Mouse (Mus musculus): ENCODE measurements around the gene Ptpn23. TPM values are rescaled to one million over a fixed set of nuclear protein-coding genes. Genes with fewer than 3 reads are reported as not detected.

Ptpn23 gene
- 18.3 and 20.2 TPM in 2 replicates for polyA plus RNA-seq (2016; fragmentation: Nextera tagmentation; extraction: Ambion mirVana)

- Histone ChIP-seq H3K4me3 (replicated peaks) (peak within 1 kb of the TSS; percentile 86), H3K4me2 (peak within 1 kb of the TSS; percentile 93), H3K27me3 (no peaks in the 10 kb centered on the region), H3K9me3 (no peaks in the 10 kb centered on the region), H3K4me1 (replicated peaks) (peaks cover 13% of the 10 kb centered on the region), H3K36me3 (peaks cover 22% of the 10 kb centered on the region; the same call in 1 of the 2 replicates), H3K27ac (peak within 1 kb of the TSS; percentile 82), H3K9ac (replicated peaks) (peak within 1 kb of the TSS; percentile 88)
- WGBS = under 1% methylated on average over 39 of the region's 39 CpGs
- peak; percentile 92 for ATAC-seq (ENCODE audit: insufficient number of reproducible peaks, insufficient read depth, low FRiP score, low TSS enrichment, low read depth)
These were observed at the start of gene Ptpn23 for GRCm38 (mm10) chr9:110408099-110408773. Gene Ptpn23, minus strand, starts transcription at chr9:110408213.

GRCm38 (mm10) chr9:110452523-110452922 is 44.5 kb upstream of the Ptpn23 start:
- WGBS = 84% methylated on average over 3 of the region's 3 CpGs

GRCm38 (mm10) chr9:110448857-110449617 is 41.0 kb upstream of the Ptpn23 start:
- ATAC-seq (ENCODE audit: insufficient number of reproducible peaks, insufficient read depth, low FRiP score, low TSS enrichment, low read depth) = peak; percentile 89
- H3K4me1 ChIP-seq (replicated peaks) = peaks cover 4% of the 10 kb centered on the region
- H3K36me3 ChIP-seq = peaks cover 30% of the 10 kb centered on the region
- H3K27me3 ChIP-seq = no peaks in the 10 kb centered on the region
- no peak overlapping the region for H3K4me3 ChIP-seq (replicated peaks)
- 31% methylated on average over 11 of the region's 11 CpGs for WGBS
- H3K9ac ChIP-seq (replicated peaks) = no peak overlapping the region
- no peaks in the 10 kb centered on the region for H3K9me3 ChIP-seq
- H3K27ac ChIP-seq = no peak overlapping the region
- H3K4me2 ChIP-seq = no peak overlapping the region

More at GRCm38 (mm10) chr9:110452523-110452922, 44.5 kb upstream of the Ptpn23 start:
- Histone ChIP-seq H3K36me3 (peaks cover 33% of the 10 kb centered on the region), H3K27me3 (no peaks in the 10 kb centered on the region), H3K27ac (no peak overlapping the region), H3K9me3 (no peaks in the 10 kb centered on the region), H3K4me2 (no peak overlapping the region), H3K4me3 (replicated peaks) (no peak overlapping the region), H3K4me1 (replicated peaks) (peaks cover 4% of the 10 kb centered on the region), H3K9ac (replicated peaks) (no peak overlapping the region)
- no peak for ATAC-seq (ENCODE audit: insufficient number of reproducible peaks, insufficient read depth, low FRiP score, low TSS enrichment, low read depth)

- WGBS = 87% methylated on average over 15 of the region's 15 CpGs
- no peak overlapping the region for H3K27ac ChIP-seq
- H3K4me1 ChIP-seq (replicated peaks) = peaks cover 4% of the 10 kb centered on the region
- no peak overlapping the region for H3K9ac ChIP-seq (replicated peaks)
- H3K4me2 ChIP-seq = no peak overlapping the region
- H3K36me3 ChIP-seq = peaks cover 27% of the 10 kb centered on the region
- no peaks in the 10 kb centered on the region for H3K9me3 ChIP-seq
- ATAC-seq (ENCODE audit: insufficient number of reproducible peaks, insufficient read depth, low FRiP score, low TSS enrichment, low read depth) = no peak
- H3K4me3 ChIP-seq (replicated peaks) = no peak overlapping the region
- no peaks in the 10 kb centered on the region for H3K27me3 ChIP-seq
These were observed 40.3 kb upstream of the Ptpn23 start for GRCm38 (mm10) chr9:110448356-110448755.

- Histone ChIP-seq H3K9ac (replicated peaks) (no peak overlapping the region), H3K4me3 (replicated peaks) (no peak overlapping the region), H3K36me3 (peaks cover 42% of the 10 kb centered on the region), H3K9me3 (no peaks in the 10 kb centered on the region), H3K27me3 (no peaks in the 10 kb centered on the region), H3K4me1 (replicated peaks) (no peaks in the 10 kb centered on the region), H3K4me2 (no peak overlapping the region), H3K27ac (no peak overlapping the region)
- 88% methylated on average over 6 of the region's 6 CpGs for WGBS
- no peak for ATAC-seq (ENCODE audit: insufficient number of reproducible peaks, insufficient read depth, low FRiP score, low TSS enrichment, low read depth)
These were observed 32.5 kb upstream of the Ptpn23 start for GRCm38 (mm10) chr9:110440559-110440958.

GRCm38 (mm10) chr9:110440049-110440448 is 32.0 kb upstream of the Ptpn23 start:
- H3K4me2 ChIP-seq = no peak overlapping the region
- H3K9ac ChIP-seq (replicated peaks) = no peak overlapping the region
- WGBS = 68% methylated on average over 5 of the region's 5 CpGs
- H3K4me1 ChIP-seq (replicated peaks) = no peaks in the 10 kb centered on the region
- H3K9me3 ChIP-seq = no peaks in the 10 kb centered on the region
- no peak overlapping the region for H3K4me3 ChIP-seq (replicated peaks)
- peaks cover 47% of the 10 kb centered on the region for H3K36me3 ChIP-seq
- ATAC-seq (ENCODE audit: insufficient number of reproducible peaks, insufficient read depth, low FRiP score, low TSS enrichment, low read depth) = no peak
- H3K27ac ChIP-seq = no peak overlapping the region
- no peaks in the 10 kb centered on the region for H3K27me3 ChIP-seq

GRCm38 (mm10) chr9:110436041-110436440 is 28.0 kb upstream of the Ptpn23 start:
- WGBS = 93% methylated on average over 11 of the region's 11 CpGs
- no peaks in the 10 kb centered on the region for H3K9me3 ChIP-seq
- peaks cover 58% of the 10 kb centered on the region for H3K36me3 ChIP-seq
- H3K4me3 ChIP-seq (replicated peaks) = no peak overlapping the region
- no peak overlapping the region for H3K27ac ChIP-seq
- ATAC-seq (ENCODE audit: insufficient number of reproducible peaks, insufficient read depth, low FRiP score, low TSS enrichment, low read depth) = no peak
- H3K9ac ChIP-seq (replicated peaks) = no peak overlapping the region
- H3K4me2 ChIP-seq = no peak overlapping the region
- no peaks in the 10 kb centered on the region for H3K4me1 ChIP-seq (replicated peaks)
- H3K27me3 ChIP-seq = no peaks in the 10 kb centered on the region

GRCm38 (mm10) chr9:110433045-110433444 is 25.0 kb upstream of the Ptpn23 start:
- WGBS = 90% methylated on average over 2 of the region's 2 CpGs
- H3K9me3 ChIP-seq = no peaks in the 10 kb centered on the region
- H3K4me1 ChIP-seq (replicated peaks) = no peaks in the 10 kb centered on the region
- H3K4me2 ChIP-seq = no peak overlapping the region
- H3K27ac ChIP-seq = no peak overlapping the region
- H3K36me3 ChIP-seq = peaks cover 77% of the 10 kb centered on the region
- H3K4me3 ChIP-seq (replicated peaks) = no peak overlapping the region
- ATAC-seq (ENCODE audit: insufficient number of reproducible peaks, insufficient read depth, low FRiP score, low TSS enrichment, low read depth) = no peak
- H3K27me3 ChIP-seq = no peaks in the 10 kb centered on the region
- no peak overlapping the region for H3K9ac ChIP-seq (replicated peaks)

- Histone ChIP-seq H3K27me3 (no peaks in the 10 kb centered on the region), H3K4me2 (no peak overlapping the region), H3K36me3 (peaks cover 73% of the 10 kb centered on the region), H3K4me3 (replicated peaks) (no peak overlapping the region), H3K27ac (no peak overlapping the region), H3K9me3 (no peaks in the 10 kb centered on the region), H3K4me1 (replicated peaks) (no peaks in the 10 kb centered on the region), H3K9ac (replicated peaks) (no peak overlapping the region)
- no peak for ATAC-seq (ENCODE audit: insufficient number of reproducible peaks, insufficient read depth, low FRiP score, low TSS enrichment, low read depth)
- 91% methylated on average over 8 of the region's 8 CpGs for WGBS
These were observed 23.2 kb upstream of the Ptpn23 start for GRCm38 (mm10) chr9:110431241-110431640.

- H3K27me3 ChIP-seq = no peaks in the 10 kb centered on the region
- no peak within 1 kb of the TSS for H3K9ac ChIP-seq (replicated peaks)
- no peak for ATAC-seq (ENCODE audit: insufficient number of reproducible peaks, insufficient read depth, low FRiP score, low TSS enrichment, low read depth)
- H3K9me3 ChIP-seq = no peaks in the 10 kb centered on the region
- no peak within 1 kb of the TSS for H3K4me3 ChIP-seq (replicated peaks)
- no peaks in the 10 kb centered on the region for H3K4me1 ChIP-seq (replicated peaks)
- WGBS = 84% methylated on average over 12 of the region's 12 CpGs
- no peak within 1 kb of the TSS for H3K4me2 ChIP-seq
- H3K36me3 ChIP-seq = no peaks in the 10 kb centered on the region
- H3K27ac ChIP-seq = no peak within 1 kb of the TSS
These were observed 11.6 kb upstream of the Ptpn23 start, which contains the start of gene Ngp for GRCm38 (mm10) chr9:110419511-110420112. Gene Ngp, plus strand, starts transcription at chr9:110419747.

GRCm38 (mm10) chr9:110413785-110414184 is 5.8 kb upstream of the Ptpn23 start:
- Histone ChIP-seq H3K4me3 (replicated peaks) (no peak overlapping the region), H3K9me3 (no peaks in the 10 kb centered on the region), H3K4me1 (replicated peaks) (peaks cover 3% of the 10 kb centered on the region), H3K27ac (no peak overlapping the region), H3K4me2 (no peak overlapping the region), H3K36me3 (no peaks in the 10 kb centered on the region), H3K9ac (replicated peaks) (no peak overlapping the region), H3K27me3 (no peaks in the 10 kb centered on the region)
- 48% methylated on average over 9 of the region's 9 CpGs for WGBS
- ATAC-seq (ENCODE audit: insufficient number of reproducible peaks, insufficient read depth, low FRiP score, low TSS enrichment, low read depth) = no peak

All from limb, embryonic 12.5 days (tissue).